Mouse (Mus musculus) forebrain, embryonic 10.5 days (tissue): ENCODE results near the gene Egfl8. TPM values are rescaled to one million over a fixed set of nuclear protein-coding genes. Genes with fewer than 3 reads are reported as not detected.

ENCODE experiments used
- DNase-seq: peaks from one replicate; pipeline ENCODE4 v3.0.0-alpha.2; 2017; ENCODE audit warnings: low spot score; ENCODE audit errors: extremely low spot score
- H3K27ac ChIP-seq: fragments of 300-500 bp; sonication (generic); 2 replicates; pipeline ENCODE4 v1.5.1; 2016; ENCODE audit warnings: mild to moderate bottlenecking
- H3K27me3 ChIP-seq: fragments of 300-500 bp; sonication (generic); 2 replicates; pipeline ENCODE4 v1.6.1; 2016; ENCODE audit warnings: mild to moderate bottlenecking; ENCODE audit not compliant: poor library complexity, severe bottlenecking
- H3K36me3 ChIP-seq: fragments of 300-500 bp; sonication (generic); replicated peaks from 2 replicates; pipeline ENCODE4 v1.6.1; 2016; ENCODE audit warnings: mild to moderate bottlenecking, moderate library complexity
- H3K4me1 ChIP-seq: fragments of 300-500 bp; sonication (generic); 2 replicates; pipeline ENCODE4 v1.6.1; 2016
- H3K4me3 ChIP-seq: fragments of 300-500 bp; sonication (generic); 2 replicates; pipeline ENCODE4 v1.5.1; 2016; ENCODE audit warnings: mild to moderate bottlenecking, moderate library complexity
- H3K9me3 ChIP-seq: fragments of 300-500 bp; sonication (generic); 2 replicates; pipeline ENCODE4 v1.6.1; 2016; ENCODE audit warnings: mild to moderate bottlenecking, moderate library complexity
- WGBS: fragments of 180-500 bp; shearing (Covaris S2); methylation state at CpG from one replicate; pipeline ENCODE4 v1.1.7; 2016; 5-methylcytosine and 5-hydroxymethylcytosine counted together
- polyA plus RNA-seq: library from polyadenylated mRNA; unstranded; fragments of >200 nt; fragmentation: Nextera tagmentation; extraction: Ambion mirVana; gene quantifications from 2 replicates; pipeline ENCODE4 v1.2.1, GENCODE M21; 2016

The Egfl8 gene
- polyA plus RNA-seq, 1 experiment from 2014 or later: 1.6 TPM

DNA sequence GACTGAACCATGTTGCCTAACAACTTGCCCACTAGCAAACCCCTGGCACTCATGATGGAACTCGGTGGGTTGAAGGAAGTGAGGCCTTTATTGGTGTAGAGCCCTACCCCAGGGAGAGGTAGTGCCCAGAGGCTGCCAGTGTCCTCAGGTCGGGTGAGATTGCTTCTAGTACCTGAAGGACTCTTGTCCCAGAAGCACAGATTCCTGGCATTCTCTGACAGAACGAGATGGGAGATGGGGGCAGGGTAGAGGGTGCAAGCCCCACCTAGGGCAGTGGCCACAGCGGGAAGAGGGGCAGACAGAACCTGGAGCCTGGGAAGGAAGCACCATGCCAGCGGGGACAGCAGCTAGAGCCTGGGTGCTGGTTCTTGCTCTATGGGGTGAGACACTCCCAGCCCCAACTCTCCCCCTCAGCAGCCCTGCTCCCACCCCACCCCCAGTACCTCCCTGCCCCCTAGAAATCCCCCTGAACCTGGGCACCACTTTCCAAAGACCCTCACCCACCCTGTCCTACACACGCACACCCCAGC lies 18.1 kb downstream of the Egfl8 start, which contains the start of gene Ager:
TSS of gene Ager (plus strand) at position 297 of the 530 bp plus-strand sequence.
- no peak for DNase-seq
- Histone ChIP-seq H3K4me1 (peaks cover 72% of the 10 kb centered on the region), H3K27ac (peak within 1 kb of the TSS; percentile 75), H3K4me3 (peak within 1 kb of the TSS; percentile 10; the same call in 1 of the 2 replicates), H3K36me3 (peaks cover 58% of the 10 kb centered on the region), H3K27me3 (no peaks in the 10 kb centered on the region), H3K9me3 (no peaks in the 10 kb centered on the region)
- 20% methylated on average over 6 of the region's 6 CpGs for WGBS

DNA sequence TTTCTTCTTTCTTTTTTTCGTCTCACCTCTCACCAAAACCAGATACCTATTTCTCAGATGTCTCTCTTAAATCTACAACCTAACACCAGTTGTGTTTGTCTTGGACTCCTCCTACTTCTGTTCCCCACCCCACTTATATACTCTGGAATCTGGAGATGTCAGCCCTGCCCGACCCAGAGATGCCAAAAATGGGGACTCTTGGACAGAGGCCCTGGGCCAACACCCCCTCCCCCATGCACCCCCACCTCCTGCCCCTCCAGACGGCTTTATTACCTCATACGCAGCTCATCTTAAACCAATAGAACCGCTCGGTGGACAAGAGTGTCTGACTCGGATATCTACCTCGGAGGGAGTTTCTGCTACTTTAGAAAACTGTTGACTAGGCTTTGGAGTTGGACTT lies 19.7 kb downstream of the Egfl8 start:
- no peak for DNase-seq
- 85% methylated on average over 8 of the region's 8 CpGs for WGBS
- peaks cover 47% of the 10 kb centered on the region for H3K36me3 ChIP-seq
- peaks cover 77% of the 10 kb centered on the region for H3K4me1 ChIP-seq
- no peak overlapping the region for H3K27ac ChIP-seq
- no peaks in the 10 kb centered on the region for H3K27me3 ChIP-seq
- no peak overlapping the region; the same call in 1 of the 2 replicates for H3K4me3 ChIP-seq
- no peaks in the 10 kb centered on the region for H3K9me3 ChIP-seq

DNA sequence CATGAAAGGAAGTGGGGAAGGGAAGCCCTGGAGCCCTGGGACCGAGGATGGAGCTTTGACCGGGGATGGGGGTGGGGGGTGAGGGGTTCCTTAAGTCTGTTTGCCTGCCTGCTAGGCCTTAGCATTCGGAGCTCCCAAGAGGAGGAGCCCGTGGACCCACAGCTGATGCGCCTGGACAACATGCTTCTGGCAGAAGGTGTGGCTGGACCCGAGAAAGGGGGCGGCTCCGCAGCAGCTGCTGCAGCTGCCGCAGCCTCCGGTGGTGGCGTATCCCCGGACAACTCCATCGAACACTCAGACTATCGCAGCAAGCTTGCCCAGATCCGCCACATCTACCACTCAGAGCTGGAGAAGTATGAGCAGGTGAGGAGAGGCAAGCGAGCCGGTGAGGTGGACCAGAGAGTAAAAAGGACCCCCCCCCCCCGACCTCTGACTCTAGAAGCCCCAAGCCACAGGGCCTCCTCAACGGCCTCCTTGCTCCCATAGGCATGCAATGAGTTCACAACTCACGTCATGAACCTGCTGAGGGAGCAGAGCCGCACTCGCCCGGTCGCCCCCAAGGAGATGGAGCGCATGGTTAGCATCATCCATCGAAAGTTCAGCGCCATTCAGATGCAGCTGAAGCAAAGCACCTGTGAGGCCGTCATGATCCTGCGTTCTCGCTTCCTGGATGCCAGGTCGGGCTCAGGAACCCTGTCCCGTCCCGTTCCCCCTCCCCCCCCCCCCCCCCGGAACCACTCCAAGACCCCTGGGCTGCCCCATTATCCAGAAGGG lies 21.8 kb downstream of the Egfl8 start:
- H3K9me3 ChIP-seq: no peaks in the 10 kb centered on the region
- peak overlapping the region; percentile 94 for H3K4me3 ChIP-seq
- 58% methylated on average over 34 of the region's 34 CpGs for WGBS
- H3K27ac ChIP-seq: peak overlapping the region; percentile 100
- H3K27me3 ChIP-seq: no peaks in the 10 kb centered on the region
- H3K36me3 ChIP-seq: peaks cover 32% of the 10 kb centered on the region
- peaks cover 94% of the 10 kb centered on the region for H3K4me1 ChIP-seq
- no peak for DNase-seq

DNA sequence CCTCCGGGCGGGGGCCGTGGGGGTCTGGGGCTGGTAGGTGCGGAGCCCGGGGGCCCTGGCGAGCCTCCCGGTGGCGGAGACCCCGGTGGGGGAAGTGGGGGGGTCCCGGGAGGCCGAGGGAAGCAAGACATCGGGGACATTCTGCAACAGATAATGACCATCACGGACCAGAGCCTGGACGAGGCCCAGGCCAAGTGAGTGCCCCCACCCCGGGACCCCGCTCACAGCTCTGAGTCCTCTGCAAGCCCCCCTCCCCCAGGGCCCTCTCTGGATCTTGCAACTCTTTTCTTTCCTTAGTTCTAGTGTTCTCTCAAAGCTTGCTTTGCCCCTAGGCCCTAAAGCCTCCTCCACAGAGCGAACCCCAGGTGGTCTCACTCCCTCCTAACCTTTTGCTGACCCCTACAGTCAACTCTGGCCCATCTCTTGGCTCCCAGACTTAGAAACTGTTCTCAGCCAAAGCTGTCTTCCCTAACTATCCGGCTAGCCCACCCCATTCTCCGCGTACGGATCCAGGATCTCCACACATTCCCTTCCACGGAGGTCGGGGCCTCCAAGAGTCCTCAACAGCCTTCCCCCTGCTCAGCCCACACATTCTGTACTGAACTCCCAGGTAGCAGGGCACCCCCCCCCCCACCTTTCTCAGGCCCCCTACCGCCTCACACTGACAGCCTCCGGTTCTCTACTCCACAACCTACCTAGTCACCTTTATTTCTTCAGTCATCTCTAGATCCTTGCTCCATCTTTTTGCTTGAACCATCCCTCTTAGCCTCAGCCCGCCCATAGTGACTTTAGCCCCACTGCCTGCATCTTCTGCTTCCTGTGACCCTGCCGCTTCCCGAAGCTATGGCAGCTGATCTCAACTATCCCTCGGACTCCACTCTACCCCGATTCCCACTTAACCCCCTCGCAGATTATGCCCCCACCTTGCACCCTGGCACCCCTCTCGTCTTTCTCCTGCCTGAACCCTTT lies 22.9 kb downstream of the Egfl8 start:
- peak; percentile 58 for DNase-seq
- no peaks in the 10 kb centered on the region for H3K9me3 ChIP-seq
- 3% methylated on average over 31 of the region's 32 CpGs for WGBS
- peak overlapping the region; percentile 94 for H3K4me3 ChIP-seq
- H3K27ac ChIP-seq: peak overlapping the region; percentile 100
- H3K27me3 ChIP-seq: no peaks in the 10 kb centered on the region
- H3K4me1 ChIP-seq: peaks cover 97% of the 10 kb centered on the region
- H3K36me3 ChIP-seq: peaks cover 32% of the 10 kb centered on the region

DNA sequence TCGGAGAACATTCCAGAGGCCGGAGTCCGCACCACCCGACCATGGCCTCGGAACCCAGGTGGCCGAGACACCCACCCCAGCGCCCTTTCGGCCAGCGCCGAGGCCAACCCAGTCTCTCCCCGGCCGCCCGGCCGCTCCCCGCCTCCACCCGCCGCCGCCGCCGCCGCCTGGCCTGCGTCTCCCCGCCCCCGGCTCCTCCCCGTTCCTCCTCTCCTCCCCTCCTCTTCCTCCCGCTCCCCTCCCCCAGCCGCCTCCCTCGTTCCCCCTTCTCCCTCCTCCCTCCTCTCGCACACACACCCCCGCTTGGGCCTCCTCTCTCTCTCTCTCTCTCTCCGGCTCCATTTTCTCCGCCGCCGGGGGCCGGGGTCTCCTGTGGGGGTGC lies 23.8 kb downstream of the Egfl8 start:
- Histone ChIP-seq H3K36me3 (peaks cover 32% of the 10 kb centered on the region), H3K4me1 (peaks cover 99% of the 10 kb centered on the region), H3K27ac (peak overlapping the region; percentile 100), H3K4me3 (peak overlapping the region; percentile 94), H3K27me3 (no peaks in the 10 kb centered on the region), H3K9me3 (no peaks in the 10 kb centered on the region)
- WGBS: under 1% methylated on average over 33 of the region's 35 CpGs
- peak; percentile 94 for DNase-seq

DNA sequence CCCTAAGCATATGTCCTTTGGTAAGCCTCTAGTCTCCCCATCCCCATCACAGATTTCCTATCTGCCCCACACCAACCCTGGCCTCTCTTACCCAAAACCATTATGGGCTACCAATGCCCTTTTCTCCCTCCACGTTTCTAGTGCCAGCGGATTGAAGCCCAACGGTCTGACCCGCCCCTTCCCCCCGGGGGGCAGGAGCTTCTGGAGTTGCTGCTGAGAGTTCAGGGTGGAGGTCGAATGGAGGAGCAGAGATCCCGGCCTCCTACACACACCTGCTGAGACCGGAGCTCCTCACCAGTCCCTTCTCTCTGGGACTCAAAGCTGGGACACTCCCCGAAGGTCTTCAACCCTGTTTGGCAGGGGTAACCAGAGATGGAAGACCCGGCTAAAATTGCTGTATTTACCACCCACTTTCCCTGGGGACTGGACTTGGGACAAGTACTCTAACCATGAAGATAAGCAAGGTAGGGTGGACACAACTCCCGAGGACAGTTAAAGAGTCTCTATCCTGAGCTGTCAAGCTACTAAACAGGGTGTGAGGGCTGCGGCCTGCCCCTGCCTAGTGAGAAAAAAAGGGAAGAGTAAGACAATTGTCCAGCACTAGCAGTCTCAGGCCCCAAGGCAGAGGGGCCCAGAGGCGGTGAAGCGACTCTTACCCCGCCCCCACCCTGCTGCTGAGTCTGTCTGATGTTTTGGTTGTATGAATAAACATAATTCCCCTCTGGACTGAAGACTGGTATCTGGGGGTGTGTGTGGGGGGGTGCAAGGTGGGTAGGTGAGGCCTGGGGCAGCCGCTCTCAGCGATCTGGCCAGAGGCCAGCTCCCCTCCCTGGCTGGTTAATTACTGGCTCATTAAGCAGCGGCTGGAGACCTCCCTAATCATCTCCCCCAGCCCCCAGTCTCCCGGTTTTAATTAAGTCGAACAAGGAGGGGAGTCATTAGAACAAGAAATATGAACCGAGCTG lies 24.5 kb downstream of the Egfl8 start, which contains the start of gene Pbx2:
TSS of gene Pbx2 (plus strand) at position 238 of the 965 bp plus-strand sequence.
- no peaks in the 10 kb centered on the region for H3K27me3 ChIP-seq
- no peaks in the 10 kb centered on the region for H3K9me3 ChIP-seq
- 2% methylated on average over 21 of the region's 21 CpGs for WGBS
- peak within 1 kb of the TSS; percentile 94 for H3K4me3 ChIP-seq
- DNase-seq: peak; percentile 43
- H3K27ac ChIP-seq: peak within 1 kb of the TSS; percentile 100
- H3K36me3 ChIP-seq: peaks cover 27% of the 10 kb centered on the region
- H3K4me1 ChIP-seq: peaks cover 100% of the 10 kb centered on the region

DNA sequence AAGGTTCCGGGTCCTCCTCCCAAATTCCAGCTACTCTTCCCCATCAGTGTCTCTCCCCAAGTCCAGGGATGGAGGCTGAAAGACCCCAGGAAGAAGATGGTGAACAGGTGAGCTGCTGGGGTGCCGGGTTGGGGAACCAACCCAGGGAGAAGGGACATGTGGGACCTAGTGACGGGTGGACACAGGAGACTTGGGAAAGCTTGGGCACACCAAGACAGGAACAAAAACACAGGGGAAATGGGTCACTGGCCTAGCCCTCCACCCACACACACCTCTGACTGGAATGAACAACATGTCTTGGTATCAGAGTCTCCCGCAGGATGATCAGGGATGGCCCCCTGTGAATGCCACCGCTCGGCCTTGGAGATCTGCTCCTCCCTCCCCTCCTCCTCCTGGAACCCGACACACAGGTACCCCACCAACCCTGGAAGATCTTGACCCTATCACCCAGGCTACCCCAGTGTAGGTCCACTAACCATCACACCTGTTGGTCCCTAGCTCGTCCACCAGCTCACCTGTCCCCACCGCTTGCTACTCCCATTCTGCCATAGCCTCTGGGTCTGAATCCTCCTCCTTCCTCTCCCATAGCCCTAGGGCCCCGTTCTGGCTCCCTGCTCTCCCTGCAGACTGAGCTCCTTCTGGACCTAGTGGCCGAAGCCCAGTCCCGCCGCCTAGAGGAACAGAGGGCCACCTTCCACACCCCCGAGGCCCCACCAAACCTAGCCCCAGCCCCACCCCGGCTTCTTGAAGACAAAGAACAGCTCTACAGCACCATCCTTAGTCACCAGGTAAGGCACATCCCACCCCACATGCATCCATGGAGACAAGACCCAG lies 25.4 kb downstream of the Egfl8 start:
- H3K27me3 ChIP-seq: no peaks in the 10 kb centered on the region
- H3K4me1 ChIP-seq: peaks cover 100% of the 10 kb centered on the region
- no peak for DNase-seq
- peak overlapping the region; percentile 100 for H3K27ac ChIP-seq
- WGBS: 63% methylated on average over 15 of the region's 15 CpGs
- H3K4me3 ChIP-seq: peak overlapping the region; percentile 94
- H3K36me3 ChIP-seq: peaks cover 18% of the 10 kb centered on the region
- no peaks in the 10 kb centered on the region for H3K9me3 ChIP-seq

DNA sequence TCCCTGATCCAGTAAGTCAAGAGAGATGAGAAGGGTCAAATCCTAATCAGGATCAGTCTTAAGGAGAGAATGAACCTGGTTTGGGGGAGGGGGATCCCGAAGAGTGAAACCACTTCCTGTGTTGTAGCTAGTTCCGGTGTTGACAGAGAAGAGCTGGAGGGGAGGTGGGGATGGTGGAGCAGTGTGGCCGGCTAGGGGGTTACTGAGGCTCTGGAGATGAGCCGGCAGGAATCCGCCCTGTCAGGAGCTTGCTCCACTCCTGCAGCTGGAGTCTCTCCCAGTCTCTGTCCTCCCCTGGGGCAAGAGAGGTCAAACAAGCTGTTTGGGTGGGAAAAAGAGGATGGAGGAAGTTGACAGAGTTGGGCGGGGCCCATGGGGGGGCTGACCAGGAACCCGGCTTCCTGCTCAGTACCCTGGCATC lies 26.1 kb downstream of the Egfl8 start, which contains the start of gene Gpsm3:
TSS of gene Gpsm3 (plus strand) at position 126 of the 421 bp plus-strand sequence.
- Histone ChIP-seq H3K4me3 (peak within 1 kb of the TSS; percentile 94), H3K27me3 (no peaks in the 10 kb centered on the region), H3K27ac (peak within 1 kb of the TSS; percentile 100), H3K36me3 (peaks cover 11% of the 10 kb centered on the region), H3K4me1 (peaks cover 100% of the 10 kb centered on the region), H3K9me3 (no peaks in the 10 kb centered on the region)
- 33% methylated on average over 7 of the region's 7 CpGs for WGBS
- no peak for DNase-seq

DNA sequence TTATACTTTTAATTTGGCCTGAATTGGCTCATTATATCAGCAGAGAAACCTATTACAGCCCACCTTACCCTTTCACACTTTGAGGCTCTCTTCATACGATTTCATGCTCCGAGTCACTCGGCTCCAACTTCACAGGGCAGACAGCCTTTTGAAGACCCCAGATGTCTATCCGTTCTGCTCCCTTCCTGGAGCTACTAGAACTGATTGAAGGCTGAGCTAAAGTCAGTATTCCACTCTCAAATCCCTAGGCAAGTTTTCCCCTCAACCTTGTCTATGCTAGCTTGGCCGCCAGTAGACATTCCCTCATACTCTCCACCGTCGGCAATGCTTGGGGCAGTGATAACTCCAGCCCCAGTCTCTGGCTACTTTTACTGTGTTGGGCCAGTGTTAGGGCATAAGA lies 26.6 kb downstream of the Egfl8 start:
- no peaks in the 10 kb centered on the region for H3K9me3 ChIP-seq
- H3K27me3 ChIP-seq: no peaks in the 10 kb centered on the region
- peaks cover 99% of the 10 kb centered on the region for H3K4me1 ChIP-seq
- no peak for DNase-seq
- peaks cover 6% of the 10 kb centered on the region for H3K36me3 ChIP-seq
- peak overlapping the region; percentile 94; the same call in 1 of the 2 replicates for H3K4me3 ChIP-seq
- H3K27ac ChIP-seq: peak overlapping the region; percentile 100
- 52% methylated on average over 7 of the region's 7 CpGs for WGBS

DNA sequence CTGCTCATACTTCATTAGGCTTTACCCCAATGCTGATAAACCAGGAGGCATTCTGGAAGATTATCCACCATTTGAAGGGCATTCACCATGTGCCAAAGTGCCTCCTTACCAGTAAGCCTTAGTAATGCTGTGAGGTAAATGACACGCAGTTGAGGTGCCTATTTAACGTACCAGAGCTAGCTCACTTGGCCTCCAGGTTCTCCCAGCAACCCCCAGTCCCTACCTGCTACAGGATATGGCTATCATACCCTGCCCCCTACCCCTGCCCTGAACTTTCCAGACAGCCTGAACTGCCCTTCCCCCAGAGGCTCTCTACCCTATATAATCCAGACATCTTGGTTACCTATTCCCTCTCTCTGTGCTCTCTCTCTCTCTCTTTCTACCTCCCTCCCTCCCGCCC lies 27.0 kb downstream of the Egfl8 start:
- 70% methylated on average over 3 of the region's 3 CpGs for WGBS
- DNase-seq: no peak
- Histone ChIP-seq H3K4me1 (peaks cover 95% of the 10 kb centered on the region), H3K9me3 (no peaks in the 10 kb centered on the region), H3K27ac (peak overlapping the region; percentile 100; the same call in 1 of the 2 replicates), H3K27me3 (no peaks in the 10 kb centered on the region), H3K36me3 (peaks cover 2% of the 10 kb centered on the region), H3K4me3 (peak overlapping the region; percentile 94; the same call in 1 of the 2 replicates)

DNA sequence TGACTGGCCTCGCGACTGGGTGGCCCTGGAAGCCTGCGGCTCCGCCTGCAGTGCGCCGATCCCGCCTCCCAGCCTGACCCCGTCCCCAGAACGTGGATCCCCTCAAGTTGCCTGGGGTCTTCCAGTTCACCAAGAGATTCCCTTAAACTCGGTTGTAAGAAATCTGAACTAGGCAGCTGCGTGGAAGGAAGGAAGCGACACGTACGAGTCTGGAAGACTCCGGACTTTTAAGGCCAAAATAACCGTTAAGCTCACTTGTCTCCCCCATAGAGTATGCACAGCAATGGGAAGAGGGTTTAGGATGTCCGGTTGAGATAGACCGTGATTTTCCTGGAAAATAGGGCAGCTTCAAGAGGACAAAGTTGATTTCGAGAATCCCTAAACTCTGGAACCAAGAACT lies 28.0 kb downstream of the Egfl8 start:
- Histone ChIP-seq H3K4me3 (peak overlapping the region; percentile 78), H3K27me3 (no peaks in the 10 kb centered on the region), H3K9me3 (no peaks in the 10 kb centered on the region), H3K4me1 (peaks cover 86% of the 10 kb centered on the region), H3K36me3 (no peaks in the 10 kb centered on the region), H3K27ac (peak overlapping the region; percentile 98)
- no peak for DNase-seq
- 4% methylated on average over 19 of the region's 19 CpGs for WGBS
